Mouse (Mus musculus) MEL (cell line): ENCODE data around the gene Tuba1a. TPM values are rescaled to one million over a fixed set of nuclear protein-coding genes. Genes with fewer than 3 reads are reported as not detected.

Experiments used
- DNase-seq: peaks from one replicate; pipeline ENCODE4 v3.0.0; 2011; ENCODE audit warnings: low read depth, low spot score
- H3K27ac ChIP-seq: 2 replicates; pipeline ENCODE4 v1.5.1; 2012; ENCODE audit warnings: low read depth, mild to moderate bottlenecking, control low read depth, low read length, moderate library complexity; ENCODE audit not compliant: control insufficient read depth
- H3K27me3 ChIP-seq, 2 experiments: fragments of 150-350 bp in 1 of 2; sonication (generic) in 1 of 2; 2 replicates each; pipeline ENCODE4 v1.6.1; 2012; ENCODE audit warnings: low read length in 2 of 2, mild to moderate bottlenecking in 2 of 2, improper control_type of control experiment in 1 of 2, moderate library complexity in 1 of 2; ENCODE audit not compliant: insufficient read depth in 2 of 2, control insufficient read depth in 1 of 2
- H3K36me3 ChIP-seq, 2 experiments: 2 replicates each; pipeline ENCODE4 v1.6.1; 2012 to 2014; ENCODE audit warnings: low read length in 2 of 2, improper control_type of control experiment in 1 of 2, inconsistent platforms in 1 of 2, mild to moderate bottlenecking in 1 of 2; ENCODE audit not compliant: insufficient read depth in 2 of 2, control insufficient read depth in 1 of 2
- H3K4me1 ChIP-seq, 2 experiments: fragments of 150-350 bp in 1 of 2; sonication (generic) in 1 of 2; 2 replicates each; pipeline ENCODE4 v1.6.1; 2012; ENCODE audit warnings: low read length in 2 of 2, improper control_type of control experiment in 1 of 2, mild to moderate bottlenecking in 1 of 2; ENCODE audit not compliant: insufficient read depth in 2 of 2, control insufficient read depth in 1 of 2
- H3K4me3 ChIP-seq, 2 experiments: fragments of 150-350 bp in 1 of 2; sonication (generic) in 1 of 2; 2 replicates each; pipeline ENCODE4 v1.5.1; 2012; ENCODE audit warnings: low read depth in 2 of 2, low read length in 2 of 2, mild to moderate bottlenecking in 2 of 2, moderate library complexity in 2 of 2, control low read depth in 1 of 2, improper control_type of control experiment in 1 of 2; ENCODE audit not compliant: control insufficient read depth in 1 of 2, insufficient read depth in 1 of 2
- H3K79me2 ChIP-seq: 2 replicates; pipeline ENCODE4 v1.6.1; 2012; ENCODE audit warnings: mild to moderate bottlenecking, low read length, moderate library complexity; ENCODE audit not compliant: control insufficient read depth, poor library complexity, insufficient read depth
- H3K9ac ChIP-seq: 2 replicates; pipeline ENCODE4 v1.6.1; 2012; ENCODE audit warnings: low read depth, mild to moderate bottlenecking, control low read depth, low read length, moderate library complexity; ENCODE audit not compliant: control insufficient read depth, poor library complexity, severe bottlenecking
- H3K9me3 ChIP-seq: fragments of 150-350 bp; sonication (generic); replicated peaks from 2 replicates; pipeline ENCODE4 v1.6.1; 2012; ENCODE audit warnings: mild to moderate bottlenecking, low read length, improper control_type of control experiment, moderate library complexity; ENCODE audit not compliant: insufficient read depth
- CHD2 ChIP-seq: IDR thresholded peaks from 2 replicates; pipeline ENCODE4 v1.6.1; 2011; ENCODE audit warnings: low read length, improper control_type of control experiment
- CTCF ChIP-seq, 3 experiments: IDR thresholded peaks in 2 of 3; conservative IDR thresholded peaks in 1 of 3; 2 replicates each; pipeline ENCODE4 v1.5.1; 2011 to 2012; ENCODE audit warnings: low read length in 3 of 3, low read depth in 2 of 3, mild to moderate bottlenecking in 2 of 3, improper control_type of control experiment in 1 of 3, inconsistent platforms in 1 of 3, mixed read lengths in 1 of 3, moderate library complexity in 1 of 3; ENCODE audit not compliant: control insufficient read depth in 1 of 3, insufficient read depth in 1 of 3, poor library complexity in 1 of 3, severe bottlenecking in 1 of 3
- EP300 ChIP-seq, 2 experiments: IDR thresholded peaks; 2 replicates each; pipeline ENCODE4 v1.6.1; 2011; ENCODE audit warnings: improper control_type of control experiment in 2 of 2, low read length in 2 of 2, low read depth in 1 of 2, mild to moderate bottlenecking in 1 of 2
- GABPA ChIP-seq: IDR thresholded peaks from 2 replicates; pipeline ENCODE4 v1.6.1; 2012; ENCODE audit warnings: low read depth, mild to moderate bottlenecking, inconsistent platforms, low read length, improper control_type of control experiment, moderate library complexity
- JUND ChIP-seq: IDR thresholded peaks from 2 replicates; pipeline ENCODE4 v1.6.1; 2011; ENCODE audit warnings: low read depth, mild to moderate bottlenecking, improper control_type of control experiment, low read length
- MAFK ChIP-seq: IDR thresholded peaks from 2 replicates; pipeline ENCODE4 v1.6.1; 2011; ENCODE audit warnings: low read depth, mild to moderate bottlenecking, low read length, improper control_type of control experiment, borderline replicate concordance
- MAX ChIP-seq: IDR thresholded peaks from 2 replicates; pipeline ENCODE4 v1.6.1; 2011; ENCODE audit warnings: low read length, improper control_type of control experiment
- MAZ ChIP-seq: IDR thresholded peaks from 2 replicates; pipeline ENCODE4 v1.6.1; 2012; ENCODE audit warnings: low read depth, mild to moderate bottlenecking, inconsistent platforms, low read length, improper control_type of control experiment
- MEF2A ChIP-seq: IDR thresholded peaks from 2 replicates; pipeline ENCODE4 v1.6.1; 2014; ENCODE audit warnings: low read depth, mild to moderate bottlenecking, inconsistent platforms, low read length, improper control_type of control experiment; ENCODE audit not compliant: poor library complexity, insufficient replicate concordance, severe bottlenecking; ENCODE audit errors: extremely low read depth
- NRF1 ChIP-seq: IDR thresholded peaks from 2 replicates; pipeline ENCODE4 v1.6.1; 2014; ENCODE audit warnings: low read depth, mild to moderate bottlenecking, inconsistent platforms, low read length, improper control_type of control experiment, moderate library complexity; ENCODE audit not compliant: poor library complexity, insufficient read depth, severe bottlenecking
- POLR2AphosphoS5 ChIP-seq: IDR thresholded peaks from 2 replicates; pipeline ENCODE4 v1.6.1; 2012; ENCODE audit warnings: low read depth, borderline replicate concordance, mild to moderate bottlenecking, inconsistent platforms, low read length, moderate library complexity, mixed read lengths
- RCOR1 ChIP-seq: IDR thresholded peaks from 2 replicates; pipeline ENCODE4 v1.6.1; 2012; ENCODE audit warnings: low read depth, mild to moderate bottlenecking, inconsistent platforms, low read length, improper control_type of control experiment
- SIN3A ChIP-seq: IDR thresholded peaks from 2 replicates; pipeline ENCODE4 v1.6.1; 2012; ENCODE audit warnings: low read length, improper control_type of control experiment, inconsistent platforms
- SMC3 ChIP-seq: IDR thresholded peaks from 2 replicates; pipeline ENCODE4 v1.6.1; 2011; ENCODE audit warnings: low read depth, low read length, improper control_type of control experiment
- ZC3H11A ChIP-seq: IDR thresholded peaks from 2 replicates; pipeline ENCODE4 v1.6.1; 2012; ENCODE audit warnings: low read depth, mild to moderate bottlenecking, inconsistent platforms, low read length, improper control_type of control experiment
- ZKSCAN1 ChIP-seq: IDR thresholded peaks from 2 replicates; pipeline ENCODE4 v1.6.1; 2012; ENCODE audit warnings: low read depth, mild to moderate bottlenecking, inconsistent platforms, low read length, improper control_type of control experiment, moderate library complexity
- polyA plus RNA-seq, 2 experiments: library from polyadenylated mRNA; stranded (reverse) in 1 of 2; unstranded in 1 of 2; fragments of >175 nt in 1 of 2; fragments of >200 nt in 1 of 2; gene quantifications; 2 replicates each; pipeline versions ENCODE4 v1.2.1 to v1.2.4; 2012; ENCODE audit warnings: low replicate concordance in 2 of 2, low read depth in 1 of 2; ENCODE audit not compliant: insufficient read length in 2 of 2, insufficient read depth in 1 of 2, missing spikeins in 1 of 2
- total RNA-seq: library from RNA; depleted of rRNA; stranded (reverse); fragments of 300-350 nt; gene quantifications from 2 replicates; pipeline ENCODE4 v1.2.3, GENCODE M21; 2012

Tuba1a gene
- total and polyA plus RNA-seq, 3 experiments, result 83.6 to 112 TPM; not detected in 1

DNA sequence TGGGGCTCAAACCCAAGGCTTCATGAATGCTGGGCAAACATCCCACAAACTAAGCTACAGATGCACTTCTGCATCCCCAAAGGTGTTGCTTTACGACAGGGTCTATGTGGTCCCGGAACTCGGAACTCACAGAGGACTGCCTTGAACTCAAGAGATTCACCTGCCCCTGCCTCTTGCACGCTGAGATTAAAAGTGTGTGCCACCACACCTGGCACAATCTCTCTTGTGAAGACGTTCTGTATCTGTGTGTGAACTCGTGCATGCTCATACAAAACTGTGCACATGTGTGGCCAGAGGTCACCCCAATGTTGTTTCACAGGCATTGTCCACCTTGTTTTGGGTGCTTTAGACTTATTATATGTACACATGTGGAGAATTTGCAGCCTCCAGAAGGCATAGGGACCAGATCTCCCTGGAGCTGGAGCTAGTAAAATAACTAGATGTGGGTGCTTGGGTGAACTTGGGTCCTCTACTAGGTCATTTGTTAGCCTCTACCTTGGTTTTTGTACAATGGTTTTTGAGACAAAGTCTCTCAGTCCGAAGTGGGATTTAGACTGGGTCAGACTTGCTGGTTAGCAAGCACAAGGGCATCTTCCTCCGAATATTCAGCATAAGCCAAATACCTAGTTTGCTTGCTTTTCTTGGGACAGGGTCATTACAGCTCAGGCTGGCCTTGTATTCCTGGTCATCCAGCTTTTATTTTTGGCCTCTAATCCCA is 23.3 kb downstream of the Tuba1a start (continued):
- no peak for TF ChIP-seq MAFK
- no peak; the same call in 1 of the 2 replicates for TF ChIP-seq SIN3A
- TF ChIP-seq ZC3H11A, result no peak

DNA sequence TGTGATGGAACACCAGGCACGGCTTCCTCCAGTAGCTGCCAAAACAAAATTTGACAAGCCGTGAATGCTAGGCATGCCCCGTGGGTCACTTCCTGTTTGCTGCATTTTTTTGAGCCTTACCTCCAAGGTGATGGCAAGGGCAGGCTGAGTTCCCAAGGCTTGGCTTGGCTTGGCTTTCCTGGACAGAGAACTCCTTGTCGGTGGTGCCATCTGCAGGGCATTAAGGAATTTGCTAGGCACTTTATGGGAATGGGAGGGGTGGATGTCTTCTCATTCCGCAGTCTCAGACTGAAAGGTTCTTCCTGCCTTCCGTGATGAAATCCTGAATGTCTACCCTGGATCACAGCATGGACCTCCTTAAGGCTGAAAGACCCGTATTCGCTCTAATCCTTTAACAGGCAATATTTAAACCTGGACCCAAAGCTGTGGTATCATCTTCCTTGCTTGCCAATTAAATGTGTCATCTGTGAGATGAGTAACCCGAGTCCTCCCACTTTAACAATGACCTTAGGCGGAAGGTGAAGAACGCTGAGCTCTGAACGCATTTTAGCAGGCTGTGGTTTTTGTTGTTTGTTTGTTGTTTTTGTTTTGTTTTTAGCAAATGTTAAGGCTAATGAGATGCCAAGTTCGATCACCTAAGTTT is 24.8 kb downstream of the Tuba1a start:
- Histone ChIP-seq H3K27me3 (no peaks in the 10 kb centered on the region), H3K9me3 (no peaks in the 10 kb centered on the region), H3K4me1 (no peaks in the 10 kb centered on the region), H3K9ac (no peak overlapping the region), H3K79me2 (peaks cover 8% of the 10 kb centered on the region), H3K4me3 (no peak overlapping the region), H3K36me3 (peaks cover 2 to 3% of the 10 kb centered on the region in 2 experiments; a peak in 2 of 4 replicates), H3K27ac (no peak overlapping the region)
- DNase-seq, result peak; percentile 47
- TF ChIP-seq POLR2AphosphoS5, result no peak
- no peak for TF ChIP-seq MAZ
- TF ChIP-seq MEF2A, result no peak
- TF ChIP-seq NRF1, result 0 out of 2 replicates have a peak, but pooled peaks have one; percentile 22
- TF ChIP-seq RCOR1, result no peak
- TF ChIP-seq JUND, result no peak
- peak; percentile 37 for TF ChIP-seq SMC3
- no peak for TF ChIP-seq CHD2
- TF ChIP-seq CTCF (IDR thresholded peaks at IDR 0.05 in 2 of 3, conservative IDR thresholded peaks at IDR 0.05 in 1 of 3; ENCODE audit: control insufficient read depth in 1 of 3, insufficient read depth in 1 of 3, low read depth in 2 of 3, low read length in 3 of 3, poor library complexity in 1 of 3, severe bottlenecking in 1 of 3), result peak; percentile 26 to 53 (median 29); a peak in 4 of 6 replicates
- no peak for TF ChIP-seq EP300 (IDR thresholded peaks at IDR 0.05; ENCODE audit: low read depth in 1 of 2, low read length in 2 of 2)
- TF ChIP-seq, all 39 proteins: peak for 3

DNA sequence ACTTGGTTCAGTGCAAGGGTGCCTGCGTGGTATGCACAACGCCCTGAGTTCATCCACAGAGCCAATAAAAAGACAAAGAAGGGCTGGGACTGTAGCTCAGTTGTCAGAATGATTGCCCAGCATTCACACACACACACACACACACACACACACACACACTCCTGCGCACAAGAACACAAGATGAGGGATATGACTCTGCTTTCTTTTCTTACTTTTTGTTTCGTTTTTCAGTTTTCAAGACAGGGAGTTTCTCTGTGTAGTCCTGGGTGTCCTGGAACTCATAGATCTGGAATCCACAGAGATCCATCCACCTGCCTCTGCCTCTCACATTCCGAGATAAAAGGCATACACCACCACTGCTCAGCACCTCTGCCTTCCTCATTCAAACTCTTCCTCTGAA is 25.9 kb downstream of the Tuba1a start:
- no peak overlapping the region for H3K4me3 ChIP-seq
- no peaks in the 10 kb centered on the region for H3K79me2 ChIP-seq
- no peaks in the 10 kb centered on the region for H3K27me3 ChIP-seq
- H3K36me3 ChIP-seq, result peaks cover 0 to 4% of the 10 kb centered on the region in 2 experiments; a peak in 2 of 4 replicates
- no peak overlapping the region for H3K9ac ChIP-seq
- TF ChIP-seq SMC3, result no peak
- TF ChIP-seq CTCF (IDR thresholded peaks at IDR 0.05 in 2 of 3, conservative IDR thresholded peaks at IDR 0.05 in 1 of 3; ENCODE audit: control insufficient read depth in 1 of 3, insufficient read depth in 1 of 3, low read depth in 2 of 3, low read length in 3 of 3, poor library complexity in 1 of 3, severe bottlenecking in 1 of 3), result no peak
- no peak for TF ChIP-seq RCOR1
- no peak for TF ChIP-seq ZKSCAN1
- TF ChIP-seq GABPA, result no peak
- no peak for TF ChIP-seq MAX
- H3K4me1 ChIP-seq, result peaks cover 3 to 5% of the 10 kb centered on the region in 2 experiments; a peak in 2 of 4 replicates
- H3K27ac ChIP-seq, result no peak overlapping the region
- DNase-seq, result no peak
- H3K9me3 ChIP-seq, result no peaks in the 10 kb centered on the region
